Mouse (Mus musculus) hindbrain, postnatal 0 days (tissue): ENCODE measurements at regions not wholly inside any gene's neighbourhood (a gene's known extent, or its start where the extent isn't known, plus 50 kb on each side); places are given as distances from the start of the nearest gene placed in this dataset.

Experiments used
- ATAC-seq: fragments of 200-750 bp; cut with Nextera tagmentation; 2 replicates; pipeline ENCODE4 v1.8.0; 2017; ENCODE audit warnings: mild to moderate bottlenecking, moderate TSS enrichment, moderate library complexity
- DNase-seq: peaks from one replicate; pipeline ENCODE4 v3.0.0-alpha.2; 2015; ENCODE audit warnings: low spot score
- H3K27ac ChIP-seq: fragments of 300-500 bp; sonication (generic); 2 replicates; pipeline ENCODE4 v1.5.1; 2014; ENCODE audit warnings: mild to moderate bottlenecking
- H3K27me3 ChIP-seq: fragments of 300-500 bp; sonication (generic); 2 replicates; pipeline ENCODE4 v1.6.1; 2014; ENCODE audit warnings: low read length, mixed read lengths; ENCODE audit not compliant: insufficient read depth
- H3K36me3 ChIP-seq: fragments of 300-500 bp; sonication (generic); 2 replicates; pipeline ENCODE4 v1.6.1; 2014; ENCODE audit warnings: low read length, mixed read lengths; ENCODE audit not compliant: insufficient read depth
- H3K4me1 ChIP-seq: fragments of 300-500 bp; sonication (generic); 2 replicates; pipeline ENCODE4 v1.6.1; 2014; ENCODE audit warnings: antibody characterized with exemption, low read length, mixed read lengths; ENCODE audit not compliant: insufficient read depth
- H3K4me2 ChIP-seq: fragments of 300-500 bp; sonication (generic); 2 replicates; pipeline ENCODE4 v1.6.1; 2014; ENCODE audit warnings: low read depth, mild to moderate bottlenecking, low read length, moderate library complexity, mixed read lengths
- H3K4me3 ChIP-seq: fragments of 300-500 bp; sonication (generic); 2 replicates; pipeline ENCODE4 v1.5.1; 2014; ENCODE audit warnings: low read length
- H3K9ac ChIP-seq: fragments of 300-500 bp; sonication (generic); replicated peaks from 2 replicates; pipeline ENCODE4 v1.6.1; 2014; ENCODE audit warnings: mild to moderate bottlenecking, low read length, moderate library complexity, mixed read lengths
- H3K9me3 ChIP-seq: fragments of 300-500 bp; sonication (generic); 2 replicates; pipeline ENCODE4 v1.6.1; 2016; ENCODE audit warnings: low read length, mixed read lengths
- CTCF ChIP-seq: IDR thresholded peaks from 2 replicates; pipeline ENCODE4 v1.5.1; 2016; ENCODE audit warnings: antibody characterized with exemption, control low read depth, low read depth
- WGBS: fragments of 180-500 bp; shearing (Covaris S2); extraction: QIAGEN DNeasy Blood & Tissue Kit; methylation state at CpG from one replicate; pipeline ENCODE4 v1.1.7; 2014; 5-methylcytosine and 5-hydroxymethylcytosine counted together

GRCm38 (mm10) chr19:15830385-15830784 is 116.8 kb downstream of the Psat1 start:
- Histone ChIP-seq H3K9ac (no peak overlapping the region), H3K9me3 (no peaks in the 10 kb centered on the region), H3K4me1 (no peaks in the 10 kb centered on the region), H3K27me3 (no peaks in the 10 kb centered on the region), H3K36me3 (no peaks in the 10 kb centered on the region), H3K4me3 (no peak overlapping the region), H3K27ac (no peak overlapping the region), H3K4me2 (no peak overlapping the region)
- ATAC-seq (no peak), DNase-seq (no peak)
- TF ChIP-seq CTCF = no peak

DNA sequence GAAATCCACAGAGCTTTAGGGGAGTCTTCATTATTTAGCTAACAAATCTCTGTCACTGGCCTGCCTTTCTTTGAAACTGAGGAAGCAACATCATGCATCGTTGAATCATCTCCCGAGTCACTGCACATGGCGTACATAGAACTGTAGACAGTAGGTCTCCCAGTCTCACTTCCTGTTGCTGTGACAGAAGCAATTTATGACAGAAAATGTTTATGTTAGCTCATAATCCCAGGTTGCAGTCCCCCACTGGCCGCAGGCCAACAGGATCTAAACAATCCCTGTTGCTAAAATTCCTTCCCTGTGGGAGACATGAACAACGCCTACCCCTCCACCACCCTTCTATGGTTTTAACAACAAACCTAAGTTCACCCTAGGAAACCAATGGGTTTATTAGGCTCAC is 118.0 kb downstream of the Psat1 start:
- no peaks in the 10 kb centered on the region for H3K4me1 ChIP-seq
- no peak overlapping the region for H3K9ac ChIP-seq
- WGBS = 81% methylated on average over 5 of the region's 5 CpGs
- no peak overlapping the region for H3K4me2 ChIP-seq
- no peaks in the 10 kb centered on the region for H3K36me3 ChIP-seq
- H3K9me3 ChIP-seq = no peaks in the 10 kb centered on the region
- H3K27me3 ChIP-seq = no peaks in the 10 kb centered on the region
- no peak overlapping the region for H3K27ac ChIP-seq
- H3K4me3 ChIP-seq = no peak overlapping the region
- DNase-seq (no peak), ATAC-seq (no peak)
- TF ChIP-seq CTCF = no peak

- ATAC-seq = no peak
- no peak overlapping the region for H3K9ac ChIP-seq
- H3K9me3 ChIP-seq = no peaks in the 10 kb centered on the region
- no peak overlapping the region for H3K4me3 ChIP-seq
- no peak overlapping the region for H3K27ac ChIP-seq
- DNase-seq = no peak
- no peaks in the 10 kb centered on the region for H3K4me1 ChIP-seq
- H3K36me3 ChIP-seq = no peaks in the 10 kb centered on the region
- 81% methylated on average over 10 of the region's 10 CpGs for WGBS
- no peak for TF ChIP-seq CTCF
- no peak overlapping the region for H3K4me2 ChIP-seq
- H3K27me3 ChIP-seq = no peaks in the 10 kb centered on the region
Measured at GRCm38 (mm10) chr19:15827990-15828705, 119.0 kb downstream of the Psat1 start.

GRCm38 (mm10) chr19:15827120-15827989 is 119.8 kb downstream of the Psat1 start:
- Histone ChIP-seq H3K9me3 (no peaks in the 10 kb centered on the region), H3K27ac (no peak overlapping the region), H3K4me3 (no peak overlapping the region), H3K4me1 (no peaks in the 10 kb centered on the region), H3K4me2 (no peak overlapping the region), H3K27me3 (no peaks in the 10 kb centered on the region), H3K36me3 (no peaks in the 10 kb centered on the region), H3K9ac (no peak overlapping the region)
- 80% methylated on average over 9 of the region's 9 CpGs for WGBS
- TF ChIP-seq CTCF = no peak
- DNase-seq = no peak
- no peak for ATAC-seq

- H3K36me3 ChIP-seq = no peaks in the 10 kb centered on the region
- H3K4me2 ChIP-seq = no peak overlapping the region
- H3K4me3 ChIP-seq = no peak overlapping the region
- no peaks in the 10 kb centered on the region for H3K27me3 ChIP-seq
- H3K9ac ChIP-seq = no peak overlapping the region
- DNase-seq (no peak), ATAC-seq (no peak)
- no peak for TF ChIP-seq CTCF
- no peaks in the 10 kb centered on the region for H3K4me1 ChIP-seq
- no peak overlapping the region for H3K27ac ChIP-seq
- 86% methylated on average over 6 of the region's 6 CpGs for WGBS
- no peaks in the 10 kb centered on the region for H3K9me3 ChIP-seq
Measured at GRCm38 (mm10) chr19:15823688-15824371, 123.3 kb downstream of the Psat1 start.

DNA sequence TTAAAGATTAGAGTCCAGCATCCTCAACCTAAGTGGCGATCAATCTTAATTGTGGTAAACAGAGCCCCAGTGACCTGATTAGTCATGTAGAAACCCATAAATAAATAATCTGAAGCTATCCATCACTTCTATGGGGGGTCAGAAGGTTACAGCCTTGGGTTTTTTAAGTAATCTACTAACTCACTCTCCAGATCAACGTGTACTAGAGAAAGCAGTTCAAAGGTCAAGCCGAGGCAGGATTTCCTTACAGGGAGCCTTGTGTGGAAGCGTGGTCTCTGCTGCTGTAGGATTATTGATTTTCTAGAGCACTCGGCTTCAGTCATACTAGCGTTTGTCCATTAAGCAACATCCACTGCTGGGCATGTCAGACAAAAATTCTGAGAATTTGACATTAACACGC is 127.1 kb downstream of the Psat1 start:
- Histone ChIP-seq H3K4me2 (no peak overlapping the region), H3K36me3 (no peaks in the 10 kb centered on the region), H3K4me1 (no peaks in the 10 kb centered on the region), H3K9me3 (no peaks in the 10 kb centered on the region), H3K9ac (no peak overlapping the region), H3K4me3 (no peak overlapping the region), H3K27ac (no peak overlapping the region), H3K27me3 (no peaks in the 10 kb centered on the region)
- ATAC-seq (no peak), DNase-seq (no peak)
- no peak for TF ChIP-seq CTCF
- 66% methylated on average over 7 of the region's 7 CpGs for WGBS
